Mouse (Mus musculus) cerebellum, adult 9-10 months (tissue): ENCODE results near the gene Ccnk.
A peak's percentile ranks its signal among the peaks of the same experiment; 100 is the strongest.

Experiments
- DNase-seq: peaks from one replicate; pipeline ENCODE4 v3.0.0; 2022

The Ccnk gene

GRCm38 (mm10) chr12:108193878-108194277 lies 14.5 kb downstream of the Ccnk start:
- DNase-seq = no peak

- DNase-seq = no peak
Measured at GRCm38 (mm10) chr12:108195761-108196160, 16.4 kb downstream of the Ccnk start.

GRCm38 (mm10) chr12:108198447-108198846 lies 19.1 kb downstream of the Ccnk start:
- DNase-seq = no peak

- no peak for DNase-seq
Measured at GRCm38 (mm10) chr12:108200094-108200493, 20.7 kb downstream of the Ccnk start.

GRCm38 (mm10) chr12:108203895-108204294 lies 24.5 kb downstream of the Ccnk start:
- DNase-seq = no peak

GRCm38 (mm10) chr12:108204978-108205377 lies 25.6 kb downstream of the Ccnk start:
- no peak for DNase-seq

GRCm38 (mm10) chr12:108206641-108207040 lies 27.3 kb downstream of the Ccnk start:
- peak; percentile 80 for DNase-seq

GRCm38 (mm10) chr12:108208216-108208615 lies 28.8 kb downstream of the Ccnk start:
- peak; percentile 45 for DNase-seq

GRCm38 (mm10) chr12:108208726-108209438 lies 29.5 kb downstream of the Ccnk start:
- peak; percentile 85 for DNase-seq

GRCm38 (mm10) chr12:108210623-108211022 lies 31.2 kb downstream of the Ccnk start:
- DNase-seq = peak; percentile 41

- DNase-seq = no peak
Measured at GRCm38 (mm10) chr12:108212071-108212470, 32.7 kb downstream of the Ccnk start.

GRCm38 (mm10) chr12:108212476-108212875 lies 33.1 kb downstream of the Ccnk start:
- no peak for DNase-seq

- peak; percentile 26 for DNase-seq
Measured at GRCm38 (mm10) chr12:108213090-108214041, 34.0 kb downstream of the Ccnk start.

- DNase-seq = peak; percentile 29
Measured at GRCm38 (mm10) chr12:108215090-108215489, 35.7 kb downstream of the Ccnk start.

GRCm38 (mm10) chr12:108216611-108217370 lies 37.4 kb downstream of the Ccnk start:
- DNase-seq = peak; percentile 37

- DNase-seq = peak; percentile 82
Measured at GRCm38 (mm10) chr12:108217572-108217971, 38.2 kb downstream of the Ccnk start.

- DNase-seq = peak; percentile 42
Measured at GRCm38 (mm10) chr12:108219163-108219562, 39.8 kb downstream of the Ccnk start.

GRCm38 (mm10) chr12:108219825-108220616 lies 40.6 kb downstream of the Ccnk start:
- DNase-seq = peak; percentile 46

- DNase-seq = peak; percentile 66
Measured at GRCm38 (mm10) chr12:108220621-108221020, 41.2 kb downstream of the Ccnk start.

GRCm38 (mm10) chr12:108221206-108221605 lies 41.8 kb downstream of the Ccnk start:
- DNase-seq = peak; percentile 73

- peak; percentile 71 for DNase-seq
Measured at GRCm38 (mm10) chr12:108221712-108222111, 42.3 kb downstream of the Ccnk start.

GRCm38 (mm10) chr12:108223357-108223756 lies 44.0 kb downstream of the Ccnk start:
- DNase-seq = no peak
